Mouse (Mus musculus) cerebral cortex, adult 2 months (tissue): ENCODE data around the gene Nedd9.

Source experiments
- WGBS: fragments of 180-500 bp; shearing (Covaris S2); methylation state at CpG from one replicate; pipeline ENCODE4 v1.1.7; 2018; 5-methylcytosine and 5-hydroxymethylcytosine counted together

Nedd9 gene

GRCm38 (mm10) chr13:41491522-41491921 is 4.4 kb upstream of the Nedd9 start:
- 93% methylated on average over 7 of the region's 7 CpGs for WGBS

GRCm38 (mm10) chr13:41490282-41490681 is 3.1 kb upstream of the Nedd9 start:
- 93% methylated on average over 8 of the region's 8 CpGs for WGBS

- 69% methylated on average over 9 of the region's 9 CpGs for WGBS
Measured at GRCm38 (mm10) chr13:41489705-41490275, 2.6 kb upstream of the Nedd9 start.

- WGBS: 63% methylated on average over 2 of the region's 2 CpGs
Measured at GRCm38 (mm10) chr13:41487409-41487743, 214 bp upstream of the Nedd9 start.

- whole genome bisulfite sequencing: 90% methylated on average over 7 of the region's 7 CpGs
Measured at GRCm38 (mm10) chr13:41483966-41484365, 3.2 kb downstream of the Nedd9 start.

GRCm38 (mm10) chr13:41482408-41483011 is 4.7 kb downstream of the Nedd9 start:
- WGBS: 75% methylated on average over 3 of the region's 3 CpGs

GRCm38 (mm10) chr13:41479737-41480435 is 7.3 kb downstream of the Nedd9 start:
- WGBS: 81% methylated on average over 13 of the region's 15 CpGs

GRCm38 (mm10) chr13:41476216-41476615 is 10.9 kb downstream of the Nedd9 start:
- WGBS: 73% methylated on average over 4 of the region's 4 CpGs

- 88% methylated on average over 5 of the region's 5 CpGs for WGBS
Measured at GRCm38 (mm10) chr13:41474365-41474764, 12.8 kb downstream of the Nedd9 start.

- 90% methylated on average over 4 of the region's 4 CpGs for WGBS
Measured at GRCm38 (mm10) chr13:41473504-41473903, 13.7 kb downstream of the Nedd9 start.

GRCm38 (mm10) chr13:41472878-41473424 is 14.2 kb downstream of the Nedd9 start:
- WGBS: 83% methylated on average over 5 of the region's 5 CpGs

- WGBS: 60% methylated on average over 5 of the region's 5 CpGs
Measured at GRCm38 (mm10) chr13:41468277-41468676, 18.9 kb downstream of the Nedd9 start.

GRCm38 (mm10) chr13:41467036-41467435 is 20.1 kb downstream of the Nedd9 start:
- WGBS: 90% methylated on average over 2 of the region's 2 CpGs

- 70% methylated on average over 4 of the region's 4 CpGs for WGBS
Measured at GRCm38 (mm10) chr13:41466616-41467015, 20.5 kb downstream of the Nedd9 start.

- WGBS: 76% methylated on average over 1 of the region's 1 CpGs
Measured at GRCm38 (mm10) chr13:41466191-41466590, 21.0 kb downstream of the Nedd9 start.

GRCm38 (mm10) chr13:41461418-41461817 is 25.7 kb downstream of the Nedd9 start:
- whole genome bisulfite sequencing: 50% methylated on average over 3 of the region's 3 CpGs

- 92% methylated on average over 3 of the region's 3 CpGs for WGBS
Measured at GRCm38 (mm10) chr13:41459683-41460286, 27.4 kb downstream of the Nedd9 start.

GRCm38 (mm10) chr13:41458709-41459108 is 28.5 kb downstream of the Nedd9 start:
- 72% methylated on average over 2 of the region's 2 CpGs for WGBS

- WGBS: 80% methylated on average over 10 of the region's 10 CpGs
Measured at GRCm38 (mm10) chr13:41457798-41458390, 29.3 kb downstream of the Nedd9 start.

- 71% methylated on average over 7 of the region's 7 CpGs for WGBS
Measured at GRCm38 (mm10) chr13:41457030-41457797, 29.9 kb downstream of the Nedd9 start.

GRCm38 (mm10) chr13:41456292-41457029 is 30.7 kb downstream of the Nedd9 start:
- 89% methylated on average over 14 of the region's 14 CpGs for WGBS
